Mouse (Mus musculus) spleen, adult 2 months (tissue): ENCODE data around the gene Lrit3.

Source experiments
- CTCF ChIP-seq: fragments of 200-500 bp; IDR thresholded peaks from 2 replicates; pipeline ENCODE4 v1.5.1; 2011; ENCODE audit warnings: mild to moderate bottlenecking, inconsistent platforms; ENCODE audit not compliant: insufficient read depth, insufficient read length, insufficient replicate concordance; ENCODE audit errors: extremely low read depth
- POLR2A ChIP-seq: fragments of 200-500 bp; IDR thresholded peaks from 2 replicates; pipeline ENCODE4 v1.6.1; 2011; ENCODE audit warnings: low read depth, low read length, inconsistent platforms

DNA sequence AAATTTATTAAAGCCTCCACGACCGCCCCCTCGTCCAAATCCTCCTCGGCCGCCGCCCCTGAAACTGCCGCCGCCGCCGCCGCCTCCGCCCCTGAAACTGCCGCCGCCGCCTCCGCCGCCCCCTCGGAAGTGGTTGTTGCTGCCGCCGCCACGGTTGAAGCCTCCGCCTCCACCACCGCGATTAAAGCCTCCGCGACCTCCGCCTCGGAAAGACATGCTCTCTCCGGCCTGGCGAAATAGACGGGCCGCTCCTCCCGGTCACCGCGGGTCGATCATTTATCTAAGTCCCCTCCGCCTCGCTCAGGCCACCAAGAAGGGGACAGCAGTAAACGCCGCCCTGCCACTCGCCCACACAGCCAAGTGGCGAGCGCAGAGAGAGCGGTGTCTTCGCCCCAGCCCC, 26.8 kb upstream of the Lrit3 start:
- TF ChIP-seq POLR2A (no peak), CTCF (no peak)
